Mouse (Mus musculus) heart, embryonic 13.5 days (tissue): ENCODE measurements at regions not wholly inside any gene's neighbourhood (a gene's known extent, or its start where the extent isn't known, plus 50 kb on each side); places are given as distances from the start of the nearest gene placed in this dataset.

Experiments used
- ATAC-seq: fragments of 200-750 bp; cut with Nextera tagmentation; 2 replicates; pipeline ENCODE4 v1.8.0; 2017; ENCODE audit warnings: moderate TSS enrichment; ENCODE audit not compliant: insufficient number of reproducible peaks, low FRiP score, low TSS enrichment; ENCODE audit errors: extremely low read depth
- H3K27ac ChIP-seq: fragments of 300-500 bp; sonication (generic); replicated peaks from 2 replicates; pipeline ENCODE4 v1.5.1; 2015; ENCODE audit warnings: moderate library complexity, mild to moderate bottlenecking, inconsistent platforms
- H3K27me3 ChIP-seq: fragments of 300-500 bp; sonication (generic); replicated peaks from 2 replicates; pipeline ENCODE4 v1.6.1; 2015; ENCODE audit warnings: mild to moderate bottlenecking, inconsistent platforms
- H3K36me3 ChIP-seq: fragments of 300-500 bp; sonication (generic); 2 replicates; pipeline ENCODE4 v1.6.1; 2015; ENCODE audit warnings: mild to moderate bottlenecking, inconsistent platforms
- H3K4me1 ChIP-seq: fragments of 300-500 bp; sonication (generic); 2 replicates; pipeline ENCODE4 v1.6.1; 2015; ENCODE audit warnings: inconsistent platforms
- H3K4me2 ChIP-seq: fragments of 300-500 bp; sonication (generic); 2 replicates; pipeline ENCODE4 v1.6.1; 2015; ENCODE audit warnings: inconsistent platforms, mild to moderate bottlenecking, moderate library complexity
- H3K4me3 ChIP-seq: fragments of 300-500 bp; sonication (generic); 2 replicates; pipeline ENCODE4 v1.5.1; 2015; ENCODE audit warnings: moderate library complexity, mild to moderate bottlenecking, inconsistent platforms
- H3K9ac ChIP-seq: fragments of 300-500 bp; sonication (generic); 2 replicates; pipeline ENCODE4 v1.6.1; 2015; ENCODE audit warnings: inconsistent platforms, mild to moderate bottlenecking, moderate library complexity
- H3K9me3 ChIP-seq: fragments of 300-500 bp; sonication (generic); 2 replicates; pipeline ENCODE4 v1.6.1; 2016; ENCODE audit warnings: inconsistent platforms
- WGBS: fragments of 180-500 bp; shearing (Covaris S2); methylation state at CpG from one replicate; pipeline ENCODE4 v1.1.7; 2015; ENCODE audit warnings: mixed read lengths; 5-methylcytosine and 5-hydroxymethylcytosine counted together

DNA sequence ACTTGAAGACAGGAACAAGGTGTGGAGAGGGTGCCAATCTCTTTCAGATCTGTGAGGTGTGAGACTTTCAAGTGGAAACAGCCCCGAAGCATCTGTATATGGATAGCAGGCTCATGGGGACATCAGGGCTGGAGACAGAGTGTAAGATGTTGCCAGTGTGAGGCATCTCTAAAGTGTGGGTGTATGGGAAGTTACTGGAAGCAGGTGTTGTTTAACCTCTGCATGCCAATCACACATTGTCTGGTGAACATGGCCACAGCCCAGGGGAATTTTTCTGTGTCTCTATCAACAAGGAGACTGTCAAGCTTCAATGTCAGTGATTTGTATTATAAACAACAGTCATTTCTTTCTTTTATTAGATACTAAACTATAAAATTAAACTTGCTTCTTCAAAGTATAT is 163.0 kb upstream of the Klf4 start:
- Histone ChIP-seq H3K4me3 (no peak overlapping the region), H3K4me2 (no peak overlapping the region), H3K27ac (no peak overlapping the region), H3K36me3 (no peaks in the 10 kb centered on the region), H3K4me1 (peaks cover 9% of the 10 kb centered on the region; the same call in 1 of the 2 replicates), H3K9ac (no peak overlapping the region), H3K27me3 (0 out of 2 replicates have a peak, but pooled peaks cover 11% of the 10 kb centered on the region), H3K9me3 (no peaks in the 10 kb centered on the region)
- WGBS, result 70% methylated on average over 1 of the region's 1 CpGs
- ATAC-seq, result no peak

DNA sequence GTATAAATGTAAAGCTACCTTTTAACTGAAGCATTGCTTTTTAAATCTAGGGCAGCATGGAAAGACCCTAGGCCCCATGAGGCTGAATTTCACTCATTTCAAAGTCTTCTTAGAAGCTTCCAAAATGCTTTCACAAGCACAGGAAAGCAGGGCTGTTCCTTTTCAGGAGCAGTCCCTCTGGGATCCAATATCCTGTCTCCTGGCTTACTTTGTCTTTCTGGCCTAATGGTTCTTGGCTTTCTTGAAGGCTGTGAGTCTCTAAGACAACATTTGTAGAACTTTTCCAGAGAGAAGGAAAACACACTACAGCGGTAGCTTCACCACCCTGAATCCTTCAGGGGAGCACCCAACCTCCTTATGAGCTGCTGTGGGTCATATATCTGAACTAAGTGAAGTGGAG is 157.2 kb upstream of the Klf4 start:
- Histone ChIP-seq H3K4me2 (no peak overlapping the region), H3K9me3 (no peaks in the 10 kb centered on the region), H3K9ac (no peak overlapping the region), H3K27ac (no peak overlapping the region), H3K4me1 (no peaks in the 10 kb centered on the region), H3K4me3 (no peak overlapping the region), H3K27me3 (0 out of 2 replicates have a peak, but pooled peaks cover 21% of the 10 kb centered on the region), H3K36me3 (no peaks in the 10 kb centered on the region)
- no peak for ATAC-seq
- 66% methylated on average over 1 of the region's 1 CpGs for WGBS

DNA sequence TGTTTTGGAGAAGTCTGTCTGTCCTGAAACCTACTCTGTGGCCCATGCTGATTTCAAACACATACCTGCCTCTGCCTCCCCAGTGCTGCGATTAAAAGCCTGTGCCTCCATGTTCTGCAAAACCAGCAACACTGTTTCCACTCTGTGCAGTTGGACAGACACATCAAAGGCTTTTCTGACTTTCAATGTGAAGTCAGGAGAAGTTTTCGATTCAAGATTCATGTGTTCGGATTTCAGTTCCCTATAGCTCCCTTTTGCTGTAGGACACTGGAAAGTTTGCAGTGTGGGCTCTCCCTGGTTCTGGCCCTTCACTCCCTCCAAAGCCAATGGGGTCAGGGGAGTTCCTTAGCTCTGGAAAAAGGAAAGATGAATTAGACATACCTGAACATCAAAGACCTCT is 154.5 kb upstream of the Klf4 start:
- ATAC-seq, result no peak

DNA sequence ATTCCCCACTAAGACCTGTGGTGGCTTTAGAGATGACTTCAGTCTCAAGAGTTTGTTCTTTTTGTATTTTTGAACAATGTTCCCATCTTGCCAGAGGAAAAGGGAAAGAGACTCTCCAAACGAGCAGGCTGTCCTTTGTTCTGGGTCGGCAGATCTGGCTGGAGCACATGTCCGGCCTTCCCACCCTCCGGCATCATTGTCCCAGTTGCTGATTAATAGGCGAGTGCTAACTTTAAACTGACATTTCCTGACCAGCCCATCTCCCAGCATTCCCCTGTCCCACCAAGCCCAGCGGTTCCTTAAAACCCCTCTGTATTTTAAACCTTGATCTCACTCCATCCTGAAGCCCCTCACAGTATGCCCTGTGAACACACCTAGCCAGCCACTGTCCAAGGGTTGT is 140.0 kb upstream of the Klf4 start:
- Histone ChIP-seq H3K27ac (no peak overlapping the region), H3K9ac (no peak overlapping the region), H3K4me1 (peaks cover 14% of the 10 kb centered on the region), H3K4me2 (no peak overlapping the region), H3K4me3 (no peak overlapping the region), H3K36me3 (no peaks in the 10 kb centered on the region), H3K27me3 (peaks cover 7% of the 10 kb centered on the region), H3K9me3 (no peaks in the 10 kb centered on the region)
- no peak for ATAC-seq
- 69% methylated on average over 6 of the region's 6 CpGs for WGBS

More for the DNA sequence above, 154.5 kb upstream of the Klf4 start:
- H3K36me3 ChIP-seq, result no peaks in the 10 kb centered on the region
- no peak overlapping the region for H3K27ac ChIP-seq
- WGBS, result 84% methylated on average over 3 of the region's 3 CpGs
- H3K9ac ChIP-seq, result no peak overlapping the region
- H3K27me3 ChIP-seq, result peaks cover 31% of the 10 kb centered on the region
- no peaks in the 10 kb centered on the region for H3K9me3 ChIP-seq
- H3K4me1 ChIP-seq, result no peaks in the 10 kb centered on the region
- no peak overlapping the region for H3K4me3 ChIP-seq
- H3K4me2 ChIP-seq, result no peak overlapping the region

DNA sequence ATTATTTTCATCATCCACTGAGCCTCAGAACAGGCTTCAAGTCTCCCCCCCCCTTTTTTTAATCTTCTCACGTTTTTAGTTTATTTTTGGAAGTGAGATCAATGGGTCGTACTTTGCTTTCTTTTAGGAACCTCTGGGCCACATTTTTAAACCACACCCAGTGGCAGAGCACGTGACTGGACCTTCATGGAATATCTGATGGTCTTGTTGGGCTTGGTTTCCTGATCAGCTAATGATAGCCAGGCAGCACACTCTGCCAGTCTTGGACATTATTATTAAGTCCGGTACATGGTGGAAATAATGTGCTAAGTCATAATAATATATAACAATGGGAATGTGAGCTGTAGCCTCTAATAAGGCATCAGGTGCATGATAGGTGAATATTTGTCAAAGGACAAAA is 138.0 kb upstream of the Klf4 start:
- ATAC-seq, result no peak

DNA sequence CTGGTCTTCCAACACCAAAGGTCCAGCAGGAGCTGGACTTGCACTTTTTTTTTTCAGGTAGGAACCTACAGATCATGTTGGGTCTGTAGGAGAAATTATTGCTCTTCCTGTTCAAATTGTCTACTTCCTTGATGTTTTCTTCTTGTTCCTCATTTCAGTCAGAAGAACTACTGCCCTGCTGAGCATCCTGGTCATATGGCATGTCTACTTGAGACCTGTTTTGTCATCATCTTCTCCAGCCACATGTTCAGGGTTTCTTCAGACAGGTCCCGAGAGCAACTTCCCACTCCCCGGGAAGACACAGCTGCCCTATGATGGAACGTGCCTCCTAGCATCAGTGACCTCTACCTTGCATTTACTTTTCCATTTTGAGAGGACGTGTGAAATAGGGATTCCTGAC is 132.6 kb upstream of the Klf4 start:
- Histone ChIP-seq H3K9me3 (no peaks in the 10 kb centered on the region), H3K27me3 (peaks cover 27% of the 10 kb centered on the region; the same call in 1 of the 2 replicates), H3K9ac (no peak overlapping the region), H3K27ac (no peak overlapping the region), H3K36me3 (no peaks in the 10 kb centered on the region), H3K4me1 (peaks cover 10% of the 10 kb centered on the region), H3K4me2 (no peak overlapping the region), H3K4me3 (no peak overlapping the region)
- ATAC-seq, result no peak
- WGBS, result 79% methylated on average over 4 of the region's 4 CpGs

More for the DNA sequence above, 138.0 kb upstream of the Klf4 start:
- 68% methylated on average over 4 of the region's 4 CpGs for WGBS
- H3K9ac ChIP-seq, result no peak overlapping the region
- H3K9me3 ChIP-seq, result no peaks in the 10 kb centered on the region
- peaks cover 10% of the 10 kb centered on the region for H3K4me1 ChIP-seq
- H3K4me2 ChIP-seq, result no peak overlapping the region
- H3K27ac ChIP-seq, result no peak overlapping the region
- no peaks in the 10 kb centered on the region for H3K36me3 ChIP-seq
- no peak overlapping the region for H3K4me3 ChIP-seq
- H3K27me3 ChIP-seq, result peaks cover 5% of the 10 kb centered on the region

DNA sequence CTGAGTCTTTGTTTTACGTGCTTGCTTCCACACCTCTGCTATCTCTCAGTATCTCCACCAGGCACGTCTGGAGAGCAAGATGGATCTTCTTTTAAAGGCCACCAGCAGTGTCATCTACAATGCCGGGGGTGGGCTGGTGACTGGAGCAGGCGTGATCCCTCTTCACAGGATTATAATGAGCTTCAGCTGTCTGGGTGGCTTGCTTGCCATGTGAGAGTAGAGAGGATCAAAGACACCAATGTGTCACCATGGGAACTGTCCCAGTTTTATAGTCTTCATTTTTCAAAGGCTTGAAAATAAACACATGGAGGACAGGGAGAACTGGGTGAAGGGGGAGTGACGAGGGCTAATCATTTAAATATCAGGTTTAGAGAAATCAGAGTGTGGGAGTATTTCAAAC is 131.6 kb upstream of the Klf4 start:
- Histone ChIP-seq H3K4me2 (no peak overlapping the region), H3K9me3 (no peaks in the 10 kb centered on the region), H3K9ac (no peak overlapping the region), H3K4me3 (no peak overlapping the region), H3K27me3 (peaks cover 29% of the 10 kb centered on the region), H3K27ac (no peak overlapping the region), H3K36me3 (no peaks in the 10 kb centered on the region), H3K4me1 (peaks cover 2% of the 10 kb centered on the region; the same call in 1 of the 2 replicates)
- WGBS, result 33% methylated on average over 5 of the region's 5 CpGs
- ATAC-seq, result no peak

DNA sequence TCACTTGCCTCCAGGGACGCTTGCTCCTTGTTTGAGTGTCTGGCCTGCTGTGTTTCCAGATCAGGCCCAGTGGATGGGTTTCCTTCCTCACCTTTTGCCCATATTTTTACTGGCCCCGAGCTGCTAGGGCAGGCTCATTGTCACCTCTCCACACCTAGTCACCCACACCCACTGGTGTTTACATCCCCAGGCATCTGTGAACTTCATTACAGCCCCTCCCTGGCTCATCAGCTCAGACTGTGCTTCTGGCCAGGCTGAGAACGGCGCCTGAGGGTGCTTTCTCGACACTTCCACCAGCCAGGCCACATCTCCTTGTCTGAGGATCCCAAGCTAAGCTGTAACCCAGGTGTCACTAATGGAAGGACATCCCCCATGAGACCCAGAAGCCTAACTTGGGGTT is 129.8 kb upstream of the Klf4 start:
- Histone ChIP-seq H3K27me3 (peaks cover 36% of the 10 kb centered on the region), H3K27ac (no peak overlapping the region), H3K36me3 (no peaks in the 10 kb centered on the region), H3K9ac (no peak overlapping the region), H3K4me3 (no peak overlapping the region), H3K4me1 (no peaks in the 10 kb centered on the region), H3K4me2 (no peak overlapping the region), H3K9me3 (no peaks in the 10 kb centered on the region)
- 63% methylated on average over 5 of the region's 5 CpGs for WGBS
- no peak for ATAC-seq

DNA sequence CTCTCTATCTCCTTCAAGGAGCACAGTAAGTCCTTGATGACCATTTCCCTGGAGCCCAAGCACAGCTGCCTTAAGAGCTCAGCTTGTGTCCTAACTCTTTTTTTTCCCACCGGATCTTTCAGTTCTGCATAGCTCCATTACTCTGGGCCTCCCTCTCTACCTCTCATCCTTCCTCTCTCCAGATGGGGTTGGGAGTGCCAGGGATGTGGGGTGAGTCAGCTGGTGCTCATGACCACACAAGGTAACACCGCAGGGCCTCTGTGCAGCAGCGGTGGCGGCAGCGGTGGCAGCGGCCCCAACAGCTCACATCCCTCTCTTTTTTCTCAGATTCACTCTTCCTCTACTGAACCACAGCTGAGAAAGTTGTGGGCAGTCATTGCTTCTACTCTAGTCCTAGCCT is 126.6 kb upstream of the Klf4 start:
- H3K4me1 ChIP-seq, result no peaks in the 10 kb centered on the region
- WGBS, result 89% methylated on average over 6 of the region's 6 CpGs
- no peak overlapping the region for H3K4me2 ChIP-seq
- no peaks in the 10 kb centered on the region for H3K9me3 ChIP-seq
- H3K36me3 ChIP-seq, result no peaks in the 10 kb centered on the region
- no peak for ATAC-seq
- no peak overlapping the region for H3K4me3 ChIP-seq
- H3K27ac ChIP-seq, result no peak overlapping the region
- peaks cover 38% of the 10 kb centered on the region for H3K27me3 ChIP-seq
- H3K9ac ChIP-seq, result no peak overlapping the region

DNA sequence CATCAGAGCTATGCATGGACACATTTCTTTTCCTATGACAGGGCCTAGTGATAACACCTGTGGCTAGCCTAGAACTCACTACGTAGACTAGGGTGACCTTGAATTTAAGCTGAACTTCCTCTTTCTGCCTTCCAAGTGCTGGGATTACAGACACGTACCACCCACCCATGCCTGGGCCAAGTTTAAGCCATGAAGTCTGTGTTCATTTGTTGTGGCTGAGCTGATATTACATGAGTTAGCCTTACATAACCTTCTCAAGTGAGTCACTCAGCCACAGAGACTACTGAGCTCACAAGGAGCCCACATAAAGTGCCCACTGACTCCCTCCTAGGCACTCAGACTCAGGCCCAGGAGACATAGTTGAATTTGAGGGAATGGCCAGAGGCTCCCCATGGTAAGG is 123.1 kb upstream of the Klf4 start:
- H3K4me1 ChIP-seq, result peaks cover 16% of the 10 kb centered on the region
- H3K27me3 ChIP-seq, result peaks cover 36% of the 10 kb centered on the region
- WGBS, result 71% methylated on average over 2 of the region's 2 CpGs
- H3K4me3 ChIP-seq, result no peak overlapping the region
- H3K9me3 ChIP-seq, result no peaks in the 10 kb centered on the region
- no peak for ATAC-seq
- H3K27ac ChIP-seq, result no peak overlapping the region
- no peaks in the 10 kb centered on the region for H3K36me3 ChIP-seq
- no peak overlapping the region for H3K4me2 ChIP-seq
- no peak overlapping the region for H3K9ac ChIP-seq

DNA sequence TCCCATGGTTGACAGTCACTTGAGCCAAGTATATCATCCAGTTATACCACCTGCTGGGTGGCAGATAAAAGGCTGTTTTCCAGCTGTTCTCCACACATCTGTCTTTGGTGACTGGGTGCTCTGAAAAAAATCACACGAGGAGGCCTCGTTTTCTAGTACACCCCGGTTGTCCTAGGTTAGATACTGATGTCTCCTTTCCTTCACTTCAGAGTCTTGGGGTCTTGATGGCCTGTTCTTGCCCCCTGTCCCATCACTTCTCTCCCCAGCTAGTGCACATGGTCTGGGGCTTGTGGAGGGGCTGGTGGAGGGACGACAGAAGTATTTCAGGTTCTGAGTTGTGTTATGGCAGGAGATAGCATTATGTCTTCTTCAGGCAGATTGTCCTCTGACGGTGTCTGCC is 120.4 kb upstream of the Klf4 start:
- no peaks in the 10 kb centered on the region for H3K9me3 ChIP-seq
- H3K4me1 ChIP-seq, result peaks cover 20% of the 10 kb centered on the region
- H3K9ac ChIP-seq, result no peak overlapping the region
- no peak overlapping the region for H3K27ac ChIP-seq
- no peak overlapping the region for H3K4me3 ChIP-seq
- H3K4me2 ChIP-seq, result peak overlapping the region; percentile 67
- H3K36me3 ChIP-seq, result no peaks in the 10 kb centered on the region
- peaks cover 32% of the 10 kb centered on the region for H3K27me3 ChIP-seq
- 73% methylated on average over 5 of the region's 5 CpGs for WGBS
- no peak for ATAC-seq

DNA sequence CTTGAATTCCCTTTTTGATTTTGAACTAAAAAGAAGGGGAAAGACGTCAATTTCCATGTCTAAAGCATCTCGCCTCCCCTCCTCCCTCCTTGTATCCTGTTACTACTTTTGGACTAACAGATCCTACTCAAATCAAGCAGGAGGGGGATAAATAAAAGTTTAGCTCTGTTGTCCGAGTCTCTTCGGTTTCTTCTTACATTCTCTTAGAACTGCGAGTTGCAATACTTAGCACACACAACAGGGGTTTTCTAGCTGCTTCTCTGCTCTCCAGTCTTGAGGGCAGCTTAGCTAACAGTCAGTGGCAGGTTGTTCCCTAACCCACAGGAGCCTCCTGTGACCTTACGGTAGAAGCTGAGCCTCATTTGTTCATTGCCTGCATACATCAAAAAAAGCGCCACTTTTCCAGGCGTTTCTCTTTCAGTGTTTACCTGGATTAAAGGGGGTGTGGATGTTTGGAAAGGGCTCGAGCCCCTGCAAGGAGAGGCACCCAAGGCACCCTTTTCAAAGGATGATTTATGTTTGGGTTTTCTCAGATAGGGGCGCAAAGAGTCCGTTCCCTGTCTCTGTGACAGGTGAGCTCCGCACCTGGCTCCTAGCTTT is 119.6 kb upstream of the Klf4 start:
- WGBS, result 13% methylated on average over 11 of the region's 12 CpGs

More for the DNA sequence above, 119.6 kb upstream of the Klf4 start:
- Histone ChIP-seq H3K9me3 (no peaks in the 10 kb centered on the region), H3K27me3 (peaks cover 27% of the 10 kb centered on the region), H3K4me1 (peaks cover 20% of the 10 kb centered on the region), H3K9ac (peak overlapping the region; percentile 89), H3K4me3 (peak overlapping the region; percentile 70), H3K27ac (peak overlapping the region; percentile 98), H3K4me2 (peak overlapping the region; percentile 67), H3K36me3 (no peaks in the 10 kb centered on the region)
- ATAC-seq, result no peak
